7 mouse cellular contexts compared by ENCODE assay signal in the genomic region with DNA sequence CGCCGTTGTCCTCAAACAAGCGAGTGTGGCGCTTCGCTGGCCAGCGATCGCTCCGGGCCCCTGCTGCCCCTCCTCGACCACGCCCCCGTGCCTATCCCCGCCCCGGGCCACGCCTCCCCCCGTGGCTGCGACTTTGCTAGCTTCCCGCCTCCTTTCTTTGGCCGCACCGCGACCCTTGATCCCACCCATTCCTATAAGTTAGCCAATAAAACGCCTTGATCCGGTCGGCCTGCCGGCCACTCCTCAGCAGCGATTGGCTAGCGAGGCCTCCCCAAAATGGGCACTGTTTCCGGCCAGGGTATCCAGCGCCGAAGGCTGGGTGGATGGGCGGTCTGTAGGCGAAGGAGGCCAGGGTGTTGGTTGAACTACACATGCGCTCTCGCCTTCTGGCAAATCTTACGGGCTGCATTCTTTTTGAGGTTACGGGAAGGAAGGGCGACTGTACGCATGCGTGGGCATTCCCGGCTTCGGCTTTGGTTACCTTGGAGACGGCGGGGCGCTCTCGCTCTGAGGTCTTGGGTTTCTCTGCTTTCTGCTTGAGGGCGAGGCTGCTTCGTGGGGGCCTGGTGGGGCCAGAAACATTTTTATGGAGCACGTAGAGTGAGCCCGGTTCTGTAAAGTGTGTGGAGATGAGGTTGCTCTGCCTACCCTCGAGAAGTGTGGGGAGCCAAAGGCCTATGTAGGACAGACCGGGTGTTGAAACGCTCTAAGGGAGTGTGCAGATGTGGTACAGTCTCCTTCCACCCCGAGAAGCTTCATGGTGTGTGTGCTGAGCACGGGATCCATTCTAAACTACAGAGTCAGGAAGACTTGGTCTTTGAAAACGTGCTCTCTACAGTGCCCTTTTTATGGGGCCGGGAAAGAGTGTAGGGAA. TPM values are rescaled to one million over a fixed set of nuclear protein-coding genes. Genes with fewer than 3 reads are reported as not detected.
DNase-seq lines count a peak whose midpoint lies in the region; ATAC-seq lines count a peak whose summit lies in the region.

Gene Map3k14, minus strand, starts transcription at position 127 of the 874 bp plus-strand sequence.

- no peaks in the 10 kb centered on the region for H3K36me3 ChIP-seq in intestine, embryonic 15.5 days
- no peaks in the 10 kb centered on the region for H3K36me3 ChIP-seq in midbrain, embryonic 10.5 days

- peak within 1 kb of the TSS; percentile 59 for H3K4me3 ChIP-seq in intestine, embryonic 15.5 days (replicated peaks)
- peak within 1 kb of the TSS; percentile 67 for H3K4me3 ChIP-seq in midbrain, embryonic 10.5 days

- H3K4me2 ChIP-seq in intestine, embryonic 15.5 days (replicated peaks) = peak within 1 kb of the TSS; percentile 86

- peaks cover 25% of the 10 kb centered on the region for H3K4me1 ChIP-seq in intestine, embryonic 15.5 days (replicated peaks)
- H3K4me1 ChIP-seq in midbrain, embryonic 10.5 days = peaks cover 75% of the 10 kb centered on the region

- H3K27ac ChIP-seq in intestine, embryonic 15.5 days = peak within 1 kb of the TSS; percentile 80
- H3K27ac ChIP-seq in midbrain, embryonic 10.5 days (replicated peaks) = peak within 1 kb of the TSS; percentile 92

- no peaks in the 10 kb centered on the region for H3K27me3 ChIP-seq in intestine, embryonic 15.5 days (replicated peaks)
- H3K27me3 ChIP-seq in midbrain, embryonic 10.5 days (ENCODE audit: low read depth, poor library complexity, severe bottlenecking) = no peaks in the 10 kb centered on the region

- intact Hi-C loops in gastrocnemius, postnatal 36 days (cut with DNase I) = loop anchor here (2.0 kb wide), 1 partner anchor 35 kb away; no protein-coding TSS in a partner anchor
- intact Hi-C loops in left cerebral cortex, postnatal 25 days (cut with DNase I) = loop anchor here (2.0 to 5.0 kb wide), 4 partner anchors 35 to 150 kb away; partner anchors contain the start of genes Fmnl1 and Hexim1

- peak within 1 kb of the TSS; percentile 70 for H3K9ac ChIP-seq in intestine, embryonic 15.5 days

- WGBS in intestine, embryonic 15.5 days = under 1% methylated on average over 55 of the region's 55 CpGs
- 1% methylated on average over 55 of the region's 55 CpGs for WGBS in midbrain, embryonic 10.5 days

- no peaks in the 10 kb centered on the region for H3K9me3 ChIP-seq in intestine, embryonic 15.5 days
- no peaks in the 10 kb centered on the region for H3K9me3 ChIP-seq in midbrain, embryonic 10.5 days (replicated peaks)

- peak; percentile 99 for ATAC-seq in intestine, embryonic 15.5 days

- peak; percentile 100 for DNase-seq in adrenal gland, adult 2 months
- peak; percentile 97 for DNase-seq in embryo, embryonic 11.5 days (ENCODE audit: low read depth, low spot score)
- DNase-seq in gastrocnemius, postnatal 36 days = peak; percentile 99 to 100
- DNase-seq in left cerebral cortex, postnatal 25 days (ENCODE audit: low spot score in 2 of 2) = peak; percentile 98 to 100
- peak; percentile 100 for DNase-seq in midbrain, embryonic 10.5 days (ENCODE audit: low spot score)
- DNase-seq in right cerebral cortex, postnatal 4 days = peak; percentile 96

RNA-seq across cellular contexts. Expression of gene Map3k14, which starts in this region (rescaled TPM):
- total RNA-seq in adrenal gland, adult 2 months (2021) = 1 to 10 TPM; 5.3 to 9.7 TPM
- 12.6 and 18.2 TPM in 2 replicates for polyA plus RNA-seq in adrenal gland, adult 2 months (2012; rRNA removed)
- total RNA-seq in gastrocnemius, postnatal 36 days (2021) = 1 to 10 TPM; 1.9 to 2.6 TPM
- polyA plus RNA-seq in intestine, embryonic 15.5 days (2015; fragmentation: Nextera tagmentation; extraction: Ambion mirVana) = 2.9 and 3.6 TPM in 2 replicates
- total RNA-seq in left cerebral cortex, postnatal 25 days (2021) = 1 to 10 TPM; 4.1 to 4.3 TPM
- 4.4 and 5.4 TPM in 2 replicates for polyA plus RNA-seq in midbrain, embryonic 10.5 days (2016; fragmentation: Nextera tagmentation; extraction: Ambion mirVana)

Comparison
In these comparisons a context has a peak if more than half of its experiments do, and no peak if none do; other contexts are left out.
1. Peak in every context shown above with its lines: DNase-seq, ATAC-seq, H3K4me3 ChIP-seq and H3K27ac ChIP-seq.